Mouse (Mus musculus): ENCODE measurements around the gene Sun1. TPM values are rescaled to one million over a fixed set of nuclear protein-coding genes. Genes with fewer than 3 reads are reported as not detected.

Gene Sun1
- polyA plus RNA-seq, 1 experiment, result 74.1 TPM

GRCm38 (mm10) chr5:139174141-139174540 is 26.3 kb upstream of the Sun1 start:
- peaks cover 15% of the 10 kb centered on the region for H3K36me3 ChIP-seq (ENCODE audit: control insufficient read depth, insufficient read depth, low read length, poor library complexity, severe bottlenecking)
- H3K9ac ChIP-seq (ENCODE audit: low read depth, poor library complexity, severe bottlenecking), result no peak overlapping the region
- no peaks in the 10 kb centered on the region for H3K9me3 ChIP-seq (replicated peaks; ENCODE audit: control insufficient read depth, insufficient read depth, low read length, poor library complexity, severe bottlenecking)
- no peaks in the 10 kb centered on the region for H3K4me1 ChIP-seq (ENCODE audit: control insufficient read depth, insufficient read depth, low read length)
- no peaks in the 10 kb centered on the region for H3K27me3 ChIP-seq (ENCODE audit: control insufficient read depth, insufficient read depth, low read length, poor library complexity, severe bottlenecking)
- no peak overlapping the region for H3K4me3 ChIP-seq (ENCODE audit: low read depth, low read length)
- no peak overlapping the region for H3K27ac ChIP-seq (ENCODE audit: insufficient read depth, low read length)
- TF ChIP-seq CTCF (IDR thresholded peaks at IDR 0.05; ENCODE audit: low read depth, low read length), result no peak

- H3K27ac ChIP-seq (ENCODE audit: insufficient read depth, low read length), result no peak overlapping the region
- no peak overlapping the region for H3K9ac ChIP-seq (ENCODE audit: low read depth, poor library complexity, severe bottlenecking)
- H3K9me3 ChIP-seq (replicated peaks; ENCODE audit: control insufficient read depth, insufficient read depth, low read length, poor library complexity, severe bottlenecking), result no peaks in the 10 kb centered on the region
- H3K27me3 ChIP-seq (ENCODE audit: control insufficient read depth, insufficient read depth, low read length, poor library complexity, severe bottlenecking), result no peaks in the 10 kb centered on the region
- H3K4me1 ChIP-seq (ENCODE audit: control insufficient read depth, insufficient read depth, low read length), result no peaks in the 10 kb centered on the region
- H3K36me3 ChIP-seq (ENCODE audit: control insufficient read depth, insufficient read depth, low read length, poor library complexity, severe bottlenecking), result peaks cover 15% of the 10 kb centered on the region
- TF ChIP-seq POLR2A (IDR thresholded peaks at IDR 0.05; ENCODE audit: insufficient read depth, low read length), result no peak
- no peak for TF ChIP-seq EP300 (IDR thresholded peaks at IDR 0.05; ENCODE audit: insufficient read depth, low read depth, low read length)
- no peak for TF ChIP-seq CTCF (IDR thresholded peaks at IDR 0.05; ENCODE audit: low read depth, low read length)
- H3K4me3 ChIP-seq (ENCODE audit: low read depth, low read length), result no peak overlapping the region
These were observed 25.6 kb upstream of the Sun1 start for GRCm38 (mm10) chr5:139174556-139175547.

GRCm38 (mm10) chr5:139178895-139179631 is 21.4 kb upstream of the Sun1 start:
- no peak for TF ChIP-seq POLR2A (IDR thresholded peaks at IDR 0.05; ENCODE audit: insufficient read depth, low read length)
- peak; percentile 98 for TF ChIP-seq CTCF (IDR thresholded peaks at IDR 0.05; ENCODE audit: low read depth, low read length)
- 0 out of 2 replicates have a peak, but pooled peaks have one; percentile 15 for TF ChIP-seq EP300 (IDR thresholded peaks at IDR 0.05; ENCODE audit: insufficient read depth, low read depth, low read length)
- Histone ChIP-seq H3K36me3 (ENCODE audit: control insufficient read depth, insufficient read depth, low read length, poor library complexity, severe bottlenecking) (peaks cover 10% of the 10 kb centered on the region), H3K27me3 (ENCODE audit: control insufficient read depth, insufficient read depth, low read length, poor library complexity, severe bottlenecking) (no peaks in the 10 kb centered on the region), H3K4me3 (ENCODE audit: low read depth, low read length) (no peak overlapping the region), H3K9ac (ENCODE audit: low read depth, poor library complexity, severe bottlenecking) (no peak overlapping the region), H3K27ac (ENCODE audit: insufficient read depth, low read length) (no peak overlapping the region), H3K9me3 (replicated peaks; ENCODE audit: control insufficient read depth, insufficient read depth, low read length, poor library complexity, severe bottlenecking) (no peaks in the 10 kb centered on the region), H3K4me1 (ENCODE audit: control insufficient read depth, insufficient read depth, low read length) (no peaks in the 10 kb centered on the region)

- Histone ChIP-seq H3K4me3 (ENCODE audit: low read depth, low read length) (no peak overlapping the region), H3K36me3 (ENCODE audit: control insufficient read depth, insufficient read depth, low read length, poor library complexity, severe bottlenecking) (peaks cover 9% of the 10 kb centered on the region), H3K27me3 (ENCODE audit: control insufficient read depth, insufficient read depth, low read length, poor library complexity, severe bottlenecking) (no peaks in the 10 kb centered on the region)
These were observed 17.3 kb upstream of the Sun1 start for GRCm38 (mm10) chr5:139183131-139183530.

GRCm38 (mm10) chr5:139183601-139184000 is 16.8 kb upstream of the Sun1 start:
- peaks cover 9% of the 10 kb centered on the region for H3K36me3 ChIP-seq (ENCODE audit: control insufficient read depth, insufficient read depth, low read length, poor library complexity, severe bottlenecking)
- no peaks in the 10 kb centered on the region for H3K9me3 ChIP-seq (replicated peaks; ENCODE audit: control insufficient read depth, insufficient read depth, low read length, poor library complexity, severe bottlenecking)
- no peak for TF ChIP-seq CTCF (IDR thresholded peaks at IDR 0.05; ENCODE audit: low read depth, low read length)
- no peak for TF ChIP-seq EP300 (IDR thresholded peaks at IDR 0.05; ENCODE audit: insufficient read depth, low read depth, low read length)
- TF ChIP-seq POLR2A (IDR thresholded peaks at IDR 0.05; ENCODE audit: insufficient read depth, low read length), result no peak
- no peaks in the 10 kb centered on the region for H3K4me1 ChIP-seq (ENCODE audit: control insufficient read depth, insufficient read depth, low read length)
- H3K27ac ChIP-seq (ENCODE audit: insufficient read depth, low read length), result no peak overlapping the region
- H3K4me3 ChIP-seq (ENCODE audit: low read depth, low read length), result no peak overlapping the region
- H3K27me3 ChIP-seq (ENCODE audit: control insufficient read depth, insufficient read depth, low read length, poor library complexity, severe bottlenecking), result no peaks in the 10 kb centered on the region
- H3K9ac ChIP-seq (ENCODE audit: low read depth, poor library complexity, severe bottlenecking), result no peak overlapping the region

More at GRCm38 (mm10) chr5:139183131-139183530, 17.3 kb upstream of the Sun1 start:
- Histone ChIP-seq H3K27ac (ENCODE audit: insufficient read depth, low read length) (no peak overlapping the region), H3K4me1 (ENCODE audit: control insufficient read depth, insufficient read depth, low read length) (no peaks in the 10 kb centered on the region), H3K9ac (ENCODE audit: low read depth, poor library complexity, severe bottlenecking) (no peak overlapping the region), H3K9me3 (replicated peaks; ENCODE audit: control insufficient read depth, insufficient read depth, low read length, poor library complexity, severe bottlenecking) (no peaks in the 10 kb centered on the region)
- TF ChIP-seq POLR2A (IDR thresholded peaks at IDR 0.05; ENCODE audit: insufficient read depth, low read length), result no peak
- no peak for TF ChIP-seq EP300 (IDR thresholded peaks at IDR 0.05; ENCODE audit: insufficient read depth, low read depth, low read length)
- TF ChIP-seq CTCF (IDR thresholded peaks at IDR 0.05; ENCODE audit: low read depth, low read length), result no peak

Data from ES-Bruce4 (cell line).